Mouse (Mus musculus) spleen, postnatal 36 days (tissue): ENCODE data around the gene Foxn3.
A peak's percentile ranks its signal among the peaks of the same experiment; 100 is the strongest.
"Not testable (repeated sequence)": the region's sequence is repeated elsewhere in the genome, so short reads cannot be mapped to it uniquely, and the experiment has no call there.

Experiments
- DNase-seq, 2 experiments: peaks; one replicate each; pipeline ENCODE4 v3.0.0; 2022; ENCODE audit warnings: low spot score in 2 of 2, mixed read lengths in 1 of 2

Foxn3 gene

GRCm38 (mm10) chr12:99219812-99220211 is 343.6 kb downstream of the Foxn3 start:
- no peak for DNase-seq

DNA sequence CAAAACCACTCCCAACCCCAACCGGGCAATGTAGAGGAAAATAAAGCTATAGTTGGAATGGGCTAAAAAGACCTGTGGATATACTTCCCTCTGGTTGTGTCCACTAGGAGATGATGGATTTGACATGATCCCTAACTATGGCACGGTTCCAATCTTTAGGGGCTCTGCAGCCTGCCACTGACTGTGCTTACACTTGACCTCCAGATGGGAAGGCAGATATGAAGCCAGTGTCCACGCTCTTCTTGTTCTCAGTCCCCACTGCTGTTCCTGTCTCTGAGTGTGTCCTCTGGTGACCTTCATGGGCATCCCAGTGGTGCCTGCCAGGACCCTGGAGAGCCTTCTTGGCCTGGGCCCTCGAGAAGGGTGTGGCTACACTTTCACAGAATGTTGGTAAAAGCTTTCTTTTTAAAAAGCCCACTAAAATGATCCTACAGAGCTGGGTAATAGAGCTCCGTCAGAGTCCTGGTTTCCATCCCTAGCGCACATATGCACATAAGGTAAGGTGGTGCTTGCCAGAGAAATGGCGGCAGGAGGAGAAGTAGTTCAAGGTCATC is 346.2 kb downstream of the Foxn3 start:
- no peak for DNase-seq

GRCm38 (mm10) chr12:99216341-99216761 is 347.0 kb downstream of the Foxn3 start:
- no peak for DNase-seq

GRCm38 (mm10) chr12:99215521-99216255 is 347.7 kb downstream of the Foxn3 start:
- no peak for DNase-seq

DNA sequence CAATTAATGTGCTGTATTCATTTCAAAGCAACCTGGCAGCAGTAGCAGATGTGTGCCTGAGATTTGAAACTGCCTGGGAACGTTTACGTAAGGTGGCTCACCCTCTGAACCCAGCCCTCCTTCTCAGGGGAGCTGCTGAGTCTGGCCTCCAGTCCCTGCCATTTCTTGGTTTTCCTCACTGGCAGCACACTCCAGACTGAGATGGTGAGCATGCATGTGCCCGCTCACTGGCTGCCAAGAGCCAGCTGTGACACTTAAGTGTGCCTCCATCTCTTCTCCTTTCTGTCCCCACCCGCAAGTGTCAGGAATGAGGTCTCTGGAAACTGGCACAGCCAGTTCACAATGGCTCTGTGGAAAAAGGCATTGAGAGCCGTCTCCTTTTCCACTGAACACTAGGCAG is 349.3 kb downstream of the Foxn3 start:
- DNase-seq, result no peak

- no peak for DNase-seq
Measured at GRCm38 (mm10) chr12:99213218-99213617, 350.2 kb downstream of the Foxn3 start.

- DNase-seq, result no peak
Measured at GRCm38 (mm10) chr12:99209801-99210200, 353.6 kb downstream of the Foxn3 start.

- no peak for DNase-seq
Measured at GRCm38 (mm10) chr12:99208251-99208650, 355.1 kb downstream of the Foxn3 start.

DNA sequence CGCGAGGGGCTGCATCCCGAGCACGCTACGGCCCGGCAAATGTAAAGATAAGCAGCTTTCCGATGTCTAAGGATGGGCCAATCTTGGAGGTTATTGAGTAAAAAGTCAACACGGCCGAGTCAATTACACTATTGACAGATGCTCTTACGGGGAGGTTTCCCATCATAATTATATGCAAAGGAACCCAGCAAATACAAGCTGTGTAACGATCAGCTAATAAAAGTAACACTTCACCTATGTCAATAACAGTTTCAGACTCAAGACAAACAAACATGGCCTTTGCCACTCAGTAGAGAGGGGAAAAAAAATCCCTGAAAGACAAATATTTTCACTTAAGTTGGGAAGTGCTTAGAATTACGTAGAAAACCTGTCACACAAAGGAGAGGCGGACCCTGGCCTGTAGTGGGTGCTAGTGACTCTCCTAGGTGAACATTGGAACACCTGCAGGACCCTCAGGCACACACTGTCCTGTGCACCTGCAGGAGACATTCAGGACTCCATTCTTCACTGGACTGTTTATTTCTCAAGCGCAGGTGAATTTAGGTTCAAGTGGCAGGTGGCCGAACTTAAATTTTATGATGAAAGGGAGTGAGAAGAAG is 356.3 kb downstream of the Foxn3 start:
- no peak for DNase-seq

DNA sequence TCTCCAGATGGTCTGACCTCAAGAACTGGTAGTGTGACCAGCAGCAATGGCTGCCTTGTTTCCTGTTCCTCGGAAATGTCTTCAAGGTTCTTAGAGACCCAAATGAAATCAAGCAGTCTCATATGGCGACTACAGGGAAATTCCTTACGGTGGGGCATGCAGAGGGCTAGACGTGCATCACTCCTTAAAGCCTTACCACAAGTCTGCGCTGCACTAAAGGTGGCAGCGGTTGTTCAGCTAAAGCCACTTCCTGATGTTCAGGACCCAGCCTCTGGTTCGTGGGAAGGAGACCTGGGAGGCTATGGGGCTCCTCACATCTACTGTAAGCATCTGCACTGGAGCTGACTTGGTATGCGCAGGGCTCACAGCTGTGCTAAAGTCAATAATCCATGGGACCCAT is 357.6 kb downstream of the Foxn3 start:
- DNase-seq, result no peak

DNA sequence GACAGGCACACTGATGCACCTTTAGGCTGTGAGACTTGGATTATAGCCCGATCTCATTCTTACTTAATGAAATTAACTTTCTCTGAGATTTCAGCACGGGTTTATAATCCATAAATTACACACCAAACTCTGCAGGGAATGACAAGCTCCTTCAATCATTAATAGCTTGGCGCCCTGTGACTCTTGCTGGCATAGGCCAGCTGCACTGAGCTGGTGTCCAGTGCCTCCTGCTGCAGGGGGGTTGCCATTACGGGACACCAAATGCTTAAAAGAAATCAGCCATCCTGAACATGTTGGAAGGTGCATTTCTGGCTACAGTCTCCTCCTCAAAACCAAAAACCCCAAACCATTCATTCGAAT is 364.3 kb downstream of the Foxn3 start:
- no peak for DNase-seq

- DNase-seq, result no peak
Measured at GRCm38 (mm10) chr12:99198428-99199123, 364.8 kb downstream of the Foxn3 start.

- DNase-seq, result peak; percentile 27
Measured at GRCm38 (mm10) chr12:99197031-99197430, 366.4 kb downstream of the Foxn3 start.

- DNase-seq, result no peak
Measured at GRCm38 (mm10) chr12:99195655-99196054, 367.7 kb downstream of the Foxn3 start.

DNA sequence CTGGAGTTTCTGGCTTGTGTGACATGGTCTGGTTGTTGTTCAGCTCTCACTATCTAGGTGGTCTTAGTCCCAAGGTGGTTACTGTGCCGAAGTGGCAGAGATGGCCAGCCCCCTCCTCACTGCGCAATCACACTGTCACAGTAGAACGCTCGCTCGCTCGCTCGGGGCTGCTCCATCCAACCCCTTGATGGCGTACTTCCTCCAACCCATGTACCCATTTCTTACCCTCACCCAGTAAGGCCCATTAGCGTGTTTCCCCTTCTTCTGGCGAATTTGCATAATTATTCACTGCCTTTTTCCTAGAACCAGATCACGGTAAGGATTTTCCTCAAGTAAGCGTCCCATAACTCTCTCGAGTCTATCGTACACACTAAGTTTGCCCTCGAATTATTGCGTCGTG is 369.3 kb downstream of the Foxn3 start:
- DNase-seq, result not testable (repeated sequence)

- no peak for DNase-seq
Measured at GRCm38 (mm10) chr12:99187671-99188070, 375.7 kb downstream of the Foxn3 start.

GRCm38 (mm10) chr12:99186239-99186638 is 377.1 kb downstream of the Foxn3 start:
- DNase-seq, result no peak

DNA sequence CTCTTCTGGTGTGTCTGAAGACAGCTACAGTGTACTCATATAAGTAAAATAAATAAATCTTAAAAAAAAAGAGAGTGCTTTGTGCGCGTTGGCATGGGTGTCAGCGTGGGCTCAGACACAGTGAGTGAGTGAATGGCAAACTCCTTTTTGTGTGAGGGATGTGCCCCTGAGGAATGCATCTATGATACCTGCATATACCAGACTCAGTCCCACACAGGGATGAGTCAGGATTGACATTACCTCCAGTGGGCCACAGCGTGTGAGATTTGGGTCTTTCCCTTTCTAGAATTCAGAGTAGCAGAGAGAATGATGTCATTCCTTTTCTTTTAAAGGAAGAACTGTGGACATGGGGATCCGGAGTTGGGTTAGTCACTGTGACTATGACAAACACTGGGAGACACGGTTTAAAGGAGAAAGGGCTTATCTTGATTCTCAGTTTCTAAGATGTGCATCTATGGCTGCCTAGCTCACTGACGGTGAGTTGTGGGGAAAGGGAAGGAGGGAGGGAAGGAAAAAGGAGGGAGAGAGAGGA is 380.1 kb downstream of the Foxn3 start:
- DNase-seq, result no peak

DNA sequence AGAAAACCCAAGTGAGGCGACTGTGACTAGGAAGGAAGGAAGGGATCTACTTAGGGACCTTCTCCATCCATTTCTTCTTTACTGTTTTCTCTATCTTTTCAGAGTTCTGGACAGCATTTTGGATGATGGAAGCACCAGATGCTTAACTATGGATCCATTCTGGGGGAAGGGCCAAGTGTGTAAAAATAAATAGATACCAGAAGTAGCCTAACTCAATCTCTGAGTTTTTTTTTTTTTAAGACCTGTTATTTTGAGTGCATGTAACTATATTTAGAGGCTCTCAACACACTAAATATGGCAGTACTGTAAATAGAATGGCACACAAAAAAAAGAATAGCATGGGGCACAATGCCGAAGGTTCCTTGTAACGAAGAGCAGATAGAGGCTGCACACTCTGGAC is 381.0 kb downstream of the Foxn3 start:
- DNase-seq, result no peak

DNA sequence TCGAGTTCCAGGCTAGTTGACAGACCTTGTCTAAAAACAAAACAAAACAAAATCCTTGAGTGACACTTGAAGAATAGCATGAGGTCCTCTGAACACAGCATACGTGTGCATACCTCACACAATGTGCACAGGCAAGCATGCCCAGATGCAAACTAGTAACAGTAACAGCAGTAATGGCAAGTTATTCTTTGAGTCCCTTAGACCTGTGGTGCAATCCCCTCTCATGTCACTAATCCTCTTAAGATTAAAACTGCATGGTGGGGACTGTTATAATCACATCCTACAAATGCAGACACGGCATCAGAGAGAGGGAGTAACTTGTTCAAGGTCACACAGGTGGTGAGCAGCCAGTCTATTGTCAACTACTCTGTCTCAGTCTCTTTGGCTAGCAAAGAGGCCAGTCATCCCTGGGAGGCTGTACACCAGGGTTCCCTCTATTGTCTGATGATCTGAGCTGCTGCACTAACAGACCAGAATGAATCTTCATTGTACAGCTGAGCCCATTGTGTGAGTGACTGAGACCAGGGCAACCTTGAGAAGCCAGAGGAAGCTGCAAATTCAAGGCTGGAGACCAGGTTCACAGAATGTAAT is 383.1 kb downstream of the Foxn3 start:
- DNase-seq, result no peak

DNA sequence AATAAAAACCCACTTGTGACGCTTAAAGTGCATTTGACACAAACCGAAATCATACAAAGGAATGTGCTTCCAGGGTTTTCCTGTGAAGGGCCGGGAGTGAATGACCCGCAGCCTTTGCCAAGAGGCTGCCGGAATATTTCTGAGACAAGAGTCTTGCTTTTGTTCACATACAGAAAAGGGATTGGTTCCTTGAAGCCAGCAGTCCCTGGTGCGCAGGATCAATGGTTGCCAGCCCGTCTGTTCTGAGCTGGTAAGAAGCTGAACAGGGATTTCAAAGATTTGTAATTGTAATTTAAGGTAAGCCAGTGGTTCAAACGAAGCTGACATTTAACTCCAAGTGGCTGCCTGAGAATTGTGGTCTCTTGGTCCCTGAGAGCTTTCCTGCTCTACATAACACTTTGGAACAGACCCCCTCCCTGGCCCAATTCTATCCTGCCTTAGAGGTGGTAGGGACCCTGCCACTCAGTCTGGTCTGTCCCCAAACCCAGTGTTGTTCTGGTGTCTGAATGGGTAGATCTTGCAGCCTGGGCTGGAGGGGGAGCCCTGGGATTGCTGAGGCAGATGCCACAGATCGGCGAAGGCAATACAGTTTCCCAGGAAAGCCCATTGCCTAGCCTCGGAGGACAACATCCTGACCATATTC is 388.3 kb downstream of the Foxn3 start:
- DNase-seq, result no peak

- no peak for DNase-seq
Measured at GRCm38 (mm10) chr12:99172170-99172569, 391.2 kb downstream of the Foxn3 start.
